ENCODE assay signal across 9 mouse cellular contexts in genomic region chr7:78578461-78579359, GRCm38 (mm10).
DNase-seq lines count a peak whose midpoint lies in the region; ATAC-seq and TF ChIP-seq lines count a peak whose summit lies in the region.
"Had no signal": no experiment of that assay in that cellular context is flagged by ENCODE, and none has a peak within 500 bp of the region (broad histone marks: within the 10 kb centered on the region; RNA-seq: fewer than 3 reads in every experiment).

No protein-coding gene starts in this region.

- ATAC-seq in heart, embryonic 14.5 days (ENCODE audit: insufficient number of reproducible peaks, insufficient read depth, low FRiP score, low read depth): no peak
- ATAC-seq in hindbrain, embryonic 14.5 days (ENCODE audit: low FRiP score): peak; percentile 29; the same call in 1 of the 2 replicates
- ATAC-seq in midbrain, embryonic 13.5 days: peak; percentile 45
- no peak for ATAC-seq in inflammation-experienced regulatory T-cells, adult 6 months

- no peaks in the 10 kb centered on the region for H3K9me3 ChIP-seq in heart, embryonic 14.5 days (ENCODE audit: control insufficient read depth, low read length)
- H3K9me3 ChIP-seq in ES-E14 (ENCODE audit: control insufficient read depth, insufficient read depth, low read depth, low read length): no peaks in the 10 kb centered on the region
- H3K9me3 ChIP-seq in hindbrain, embryonic 14.5 days (ENCODE audit: control insufficient read depth, low read length): no peaks in the 10 kb centered on the region
- H3K9me3 ChIP-seq in midbrain, embryonic 13.5 days: no peaks in the 10 kb centered on the region

- in situ Hi-C loops in ES-E14 (cut with MboI; ENCODE audit: low sequenced_read_pairs in 2 of 2, unreplicated experiment in 2 of 2): no loop called here

- H3K4me1 ChIP-seq in heart, embryonic 14.5 days (ENCODE audit: control insufficient read depth in 2 of 2, insufficient read depth in 2 of 2, low read length in 2 of 2): peaks cover 0 to 15% of the 10 kb centered on the region in 2 experiments; a peak in 2 of 4 replicates
- H3K4me1 ChIP-seq in ES-E14 (ENCODE audit: control insufficient read depth in 2 of 2, insufficient read depth in 2 of 2, low read length in 2 of 2, poor library complexity in 1 of 2): peaks cover 0 to 6% of the 10 kb centered on the region in 2 experiments; a peak in 1 of 4 replicates
- H3K4me1 ChIP-seq in hindbrain, embryonic 14.5 days (replicated peaks; ENCODE audit: control insufficient read depth, insufficient read depth, low read length): peaks cover 17% of the 10 kb centered on the region
- peaks cover 46% of the 10 kb centered on the region for H3K4me1 ChIP-seq in midbrain, embryonic 13.5 days (replicated peaks)

- H3K9ac ChIP-seq in heart, embryonic 14.5 days (ENCODE audit: low read length): peak overlapping the region; percentile 52
- peak overlapping the region; percentile 41 for H3K9ac ChIP-seq in ES-E14 (ENCODE audit: insufficient read depth, low read depth, low read length, poor library complexity, severe bottlenecking)
- peak overlapping the region; percentile 76 for H3K9ac ChIP-seq in hindbrain, embryonic 14.5 days
- peak overlapping the region; percentile 81 for H3K9ac ChIP-seq in midbrain, embryonic 13.5 days (replicated peaks)

- H3K27me3 ChIP-seq in heart, embryonic 14.5 days (ENCODE audit: control insufficient read depth, insufficient read depth, low read length): peaks cover 99% of the 10 kb centered on the region
- peaks cover 7% of the 10 kb centered on the region; the same call in 1 of the 2 replicates for H3K27me3 ChIP-seq in hindbrain, embryonic 14.5 days (ENCODE audit: control insufficient read depth, insufficient read depth, low read length)
- H3K27me3 ChIP-seq in midbrain, embryonic 13.5 days: peaks cover 62% of the 10 kb centered on the region

- peak overlapping the region; percentile 35 to 59 for H3K4me3 ChIP-seq in heart, embryonic 14.5 days (ENCODE audit: control insufficient read depth in 1 of 2, insufficient read depth in 1 of 2, low read depth in 1 of 2, low read length in 2 of 2)
- H3K4me3 ChIP-seq in ES-E14 (ENCODE audit: insufficient read depth in 1 of 2, low read depth in 1 of 2, low read length in 2 of 2, poor library complexity in 1 of 2, severe bottlenecking in 1 of 2): peak overlapping the region; percentile 67
- H3K4me3 ChIP-seq in hindbrain, embryonic 14.5 days (replicated peaks; ENCODE audit: low read length): peak overlapping the region; percentile 70
- H3K4me3 ChIP-seq in midbrain, embryonic 13.5 days (replicated peaks): peak overlapping the region; percentile 74

- H3K27ac ChIP-seq in heart, embryonic 14.5 days (replicated peaks in 1 of 2; ENCODE audit: control insufficient read depth in 1 of 2, insufficient read depth in 1 of 2, low read depth in 2 of 2, low read length in 2 of 2): no peak overlapping the region
- no peak overlapping the region for H3K27ac ChIP-seq in ES-E14 (ENCODE audit: insufficient read depth, low read depth, low read length, poor library complexity, severe bottlenecking)
- peak overlapping the region; percentile 87 for H3K27ac ChIP-seq in hindbrain, embryonic 14.5 days
- H3K27ac ChIP-seq in midbrain, embryonic 13.5 days: peak overlapping the region; percentile 91

- DNase-seq in heart, adult 8-10 months (ENCODE audit: low spot score): no peak
- DNase-seq in ES-E14 (ENCODE audit: low read depth, low spot score): no peak
- DNase-seq in embryo, embryonic 10 days (ENCODE audit: low spot score): peak; percentile 55
- no peak for DNase-seq in hindbrain, embryonic 14.5 days (ENCODE audit: low spot score)
- DNase-seq in thymus, postnatal 25 days: peak; percentile 33

- WGBS in heart, embryonic 14.5 days: under 1% methylated on average over 47 of the region's 66 CpGs
- under 1% methylated on average over 50 of the region's 66 CpGs for whole genome bisulfite sequencing in hindbrain, embryonic 14.5 days
- under 1% methylated on average over 45 of the region's 66 CpGs for WGBS in midbrain, embryonic 13.5 days

- H3K36me3 ChIP-seq in heart, embryonic 14.5 days (ENCODE audit: control insufficient read depth, insufficient read depth, low read length): no peaks in the 10 kb centered on the region
- no peaks in the 10 kb centered on the region for H3K36me3 ChIP-seq in ES-E14 (ENCODE audit: control insufficient read depth, insufficient read depth, low read length, poor library complexity, severe bottlenecking)
- H3K36me3 ChIP-seq in hindbrain, embryonic 14.5 days (replicated peaks; ENCODE audit: control insufficient read depth, insufficient read depth): no peaks in the 10 kb centered on the region
- H3K36me3 ChIP-seq in midbrain, embryonic 13.5 days: no peaks in the 10 kb centered on the region
- H3K36me3 ChIP-seq: G1E had no signal

- peak overlapping the region; percentile 94 for H3K4me2 ChIP-seq in heart, embryonic 14.5 days (ENCODE audit: low read length)
- peak overlapping the region; percentile 85 for H3K4me2 ChIP-seq in hindbrain, embryonic 14.5 days (replicated peaks)
- H3K4me2 ChIP-seq in midbrain, embryonic 13.5 days (replicated peaks): peak overlapping the region; percentile 88

TF ChIP-seq in ES-E14, 5 proteins besides CTCF, POLR2A, EP300 and RAD21:
- TF ChIP-seq ZC3H11A (IDR thresholded peaks at IDR 0.05; ENCODE audit: borderline replicate concordance, low read depth, low read length) (no peak), CHD2 (IDR thresholded peaks at IDR 0.05; ENCODE audit: low read depth, low read length) (no peak), MAFK (IDR thresholded peaks at IDR 0.05; ENCODE audit: insufficient read depth, low read depth, low read length) (no peak), ZNF384 (IDR thresholded peaks at IDR 0.05; ENCODE audit: low read depth, low read length) (no peak), HCFC1 (IDR thresholded peaks at IDR 0.05; ENCODE audit: borderline replicate concordance, insufficient read depth, low read length) (no peak)

Comparison
In these comparisons a context has a peak if more than half of its experiments do, and no peak if none do; other contexts are left out.
1. ATAC-seq: peak in hindbrain, embryonic 14.5 days (single experiment) and midbrain, embryonic 13.5 days (single experiment); none in heart, embryonic 14.5 days (single experiment) and inflammation-experienced regulatory T-cells, adult 6 months (single experiment).
2. H3K27ac ChIP-seq: peak in hindbrain, embryonic 14.5 days (single experiment) and midbrain, embryonic 13.5 days (single experiment); none in heart, embryonic 14.5 days (0 of 2) and ES-E14 (single experiment).
3. DNase-seq: peak in embryo, embryonic 10 days (single experiment) and thymus, postnatal 25 days (single experiment); none in heart, adult 8-10 months (single experiment), ES-E14 (single experiment) and hindbrain, embryonic 14.5 days (single experiment).
4. Peak in every context shown above with its lines, with median percentiles within 50 percentile points of each other: H3K4me2 ChIP-seq, H3K4me3 ChIP-seq and H3K9ac ChIP-seq.